Mouse (Mus musculus) layer of hippocampus, adult 6 months (tissue): Measurements from ENCODE around the gene Vmn1r160. TPM values are rescaled to one million over a fixed set of nuclear protein-coding genes. Genes with fewer than 3 reads are reported as not detected.

Source experiments
- long read RNA-seq, 2 experiments: library from polyadenylated mRNA; unstranded; transcript quantifications; one replicate each; pipeline ENCODE4 v2.0.0; 2019 to 2020
- polyA plus RNA-seq: library from polyadenylated mRNA; unstranded; fragments of <200 nt; fragmentation: Nextera tagmentation; gene quantifications from 2 replicates; pipeline ENCODE4 v1.2.3, GENCODE M21; 2021

Gene Vmn1r160
- not detected in 2 replicates for polyA plus RNA-seq
- long read RNA-seq, experiment 1, result 0 reads
- long read RNA-seq, experiment 2, result 0 reads

GRCm38 (mm10) chr7:22870924-22871323, at the start of gene Vmn1r160:
Vmn1r160 (plus strand) TSS chr7:22871224.

GRCm38 (mm10) chr7:22843505-22843904, 27.5 kb upstream of the Vmn1r160 start, which contains the start of gene Vmn1r159:
Vmn1r159 (minus strand) TSS chr7:22843605.

Other genes with a start within 250 kb of the Vmn1r160 start
- not detected in 2 replicates for gene Vmn1r155, start 213.2 kb upstream of the Vmn1r160 start, polyA plus RNA-seq
- not detected in 2 replicates for gene Gm8693, start 178.9 kb upstream of the Vmn1r160 start, polyA plus RNA-seq
- gene Gm4567, start 151.5 kb upstream of the Vmn1r160 start, polyA plus RNA-seq, result not detected in 2 replicates
- not detected in 2 replicates for gene Vmn1r157, start 109.5 kb upstream of the Vmn1r160 start, polyA plus RNA-seq
- not detected in 2 replicates for gene Vmn1r158, start 80.4 kb upstream of the Vmn1r160 start, polyA plus RNA-seq
- gene Vmn1r159, start 27.6 kb upstream of the Vmn1r160 start, polyA plus RNA-seq, result not detected in 2 replicates
- not detected in 2 replicates for gene Gm4214, start 113.4 kb downstream of the Vmn1r160 start, polyA plus RNA-seq
- gene Gm4216, start 148.7 kb downstream of the Vmn1r160 start, polyA plus RNA-seq, result not detected in 2 replicates
- not detected in 2 replicates for gene Vmn1r163, start 184.3 kb downstream of the Vmn1r160 start, polyA plus RNA-seq
- not detected in 2 replicates for gene Gm8720, start 196.2 kb downstream of the Vmn1r160 start, polyA plus RNA-seq